Mouse (Mus musculus) monocyte, adult 2 months (primary cell): Measurements from ENCODE around the gene Tbck.

Experiments used
- DNase-seq, 2 experiments: peaks; one replicate each; pipeline ENCODE4 v3.0.0; 2022; ENCODE audit warnings: low spot score in 2 of 2, low read depth in 1 of 2

Tbck gene

DNA sequence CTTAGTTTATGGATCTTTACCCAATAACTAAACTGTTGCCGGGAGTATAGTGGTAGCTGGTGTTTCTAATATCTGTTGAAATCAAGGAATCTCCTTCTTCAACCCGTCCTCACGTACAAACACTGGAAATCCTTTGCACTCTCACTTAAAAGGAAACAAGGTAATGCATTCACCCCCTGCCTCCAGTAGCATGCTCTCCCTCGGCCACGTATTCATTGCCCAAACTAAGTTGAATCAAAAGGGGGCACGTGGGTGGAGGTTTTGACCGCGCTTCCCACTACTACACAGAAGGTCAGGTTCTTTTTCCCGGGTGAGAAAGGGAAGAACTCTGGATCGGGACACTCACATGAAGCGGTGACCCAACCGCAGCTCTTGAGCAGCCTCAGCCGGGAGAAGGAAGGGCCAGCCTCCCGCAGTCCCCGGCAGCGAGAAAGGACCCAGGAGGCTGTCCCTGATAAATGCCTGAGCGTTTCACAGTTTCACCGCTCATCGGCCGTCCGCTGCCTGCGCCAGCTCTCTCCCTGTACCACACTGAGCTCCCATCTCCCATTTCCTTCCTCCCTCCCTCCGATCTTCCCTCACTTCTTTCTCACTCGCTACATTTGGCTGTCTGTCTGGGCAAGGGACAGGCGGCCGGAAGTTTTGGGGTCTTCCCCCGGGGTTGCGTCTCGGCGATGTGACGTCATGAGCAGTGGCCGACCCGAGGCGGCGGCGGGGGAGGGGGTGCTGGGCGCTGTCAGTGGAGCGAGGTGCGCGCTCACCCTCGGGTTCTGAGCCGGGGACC, at the start of gene Tbck:
Gene Tbck (plus strand): TSS at position 698 of the 784 bp plus-strand sequence.
- peak; percentile 77 to 89 for DNase-seq

DNA sequence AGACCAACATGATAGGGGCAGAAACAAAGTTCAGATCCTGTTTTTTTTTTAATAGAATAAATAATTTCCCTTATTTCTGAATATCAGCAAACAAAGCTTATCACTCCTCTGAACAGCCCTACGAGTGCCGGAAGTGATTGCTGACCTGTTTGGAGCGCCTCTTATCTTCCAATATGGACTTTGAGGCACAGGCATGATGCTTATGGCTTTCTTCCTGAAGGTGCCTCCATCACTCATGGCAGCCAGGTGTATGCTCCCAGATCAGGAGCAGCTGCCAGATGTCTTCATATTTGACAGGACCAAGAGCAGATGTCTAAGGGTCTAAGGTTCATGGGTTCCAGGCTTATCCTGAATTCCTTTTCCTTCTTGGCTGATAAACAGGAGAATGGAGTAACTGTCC, 46.9 kb upstream of the Tbck start:
- no peak for DNase-seq

DNA sequence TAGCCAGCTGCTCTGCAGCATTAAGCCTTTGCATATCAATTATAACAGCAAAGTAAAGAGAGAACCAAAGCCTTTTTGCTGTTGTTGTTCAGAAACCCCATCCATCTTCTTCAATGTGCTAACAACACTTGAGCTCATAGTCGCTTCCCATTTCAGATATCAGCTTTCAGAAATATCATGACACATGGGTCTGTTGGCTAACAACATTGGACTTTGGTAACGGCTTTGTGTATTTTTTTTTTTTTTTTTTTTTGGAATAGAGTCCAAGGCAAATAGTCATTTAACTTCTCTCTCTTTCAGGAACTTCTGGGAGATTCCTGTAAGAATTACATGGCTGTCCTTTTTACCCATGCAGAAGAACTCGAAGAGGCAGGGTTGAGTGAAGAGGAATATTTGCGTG, 39.9 kb upstream of the Tbck start:
- no peak for DNase-seq

DNA sequence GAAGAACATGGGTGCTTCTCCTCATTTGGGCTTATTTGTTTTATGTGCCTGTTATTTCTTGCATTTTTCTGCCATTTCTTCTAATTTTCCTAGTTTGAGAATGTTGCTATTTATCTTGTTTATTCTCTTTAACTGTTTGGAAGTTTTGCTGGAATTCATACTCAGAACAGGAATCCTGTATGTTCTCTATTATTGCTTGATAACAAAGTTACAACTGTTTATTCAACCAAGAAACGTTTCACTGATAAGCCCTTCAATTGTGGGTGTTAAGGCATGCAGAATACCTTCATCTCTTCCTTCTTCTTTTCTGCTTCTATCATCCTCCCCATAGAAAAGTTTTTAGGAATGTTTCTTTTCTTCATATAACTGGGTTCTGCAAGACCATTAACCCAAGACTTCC, 37.1 kb upstream of the Tbck start:
- DNase-seq: no peak

DNA sequence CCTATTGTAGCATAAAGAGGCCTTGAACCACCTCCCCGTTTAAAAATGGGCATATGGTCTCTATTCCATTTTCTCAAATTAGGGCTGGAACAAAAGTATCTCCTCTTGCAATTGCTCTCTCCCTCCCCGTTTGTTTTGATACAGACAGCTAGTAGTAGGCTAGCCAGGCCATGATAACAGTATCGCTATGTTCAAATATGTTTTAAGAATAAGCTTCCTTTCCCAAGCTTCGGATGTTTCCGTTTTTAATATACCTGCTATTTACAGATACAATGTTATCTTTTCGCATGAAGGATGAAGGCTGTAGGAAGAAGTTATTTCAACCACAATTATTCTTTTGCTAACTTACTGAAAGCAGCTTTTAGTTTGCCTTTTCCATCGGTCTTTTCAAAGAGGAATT, 34.6 kb upstream of the Tbck start:
- DNase-seq: no peak

DNA sequence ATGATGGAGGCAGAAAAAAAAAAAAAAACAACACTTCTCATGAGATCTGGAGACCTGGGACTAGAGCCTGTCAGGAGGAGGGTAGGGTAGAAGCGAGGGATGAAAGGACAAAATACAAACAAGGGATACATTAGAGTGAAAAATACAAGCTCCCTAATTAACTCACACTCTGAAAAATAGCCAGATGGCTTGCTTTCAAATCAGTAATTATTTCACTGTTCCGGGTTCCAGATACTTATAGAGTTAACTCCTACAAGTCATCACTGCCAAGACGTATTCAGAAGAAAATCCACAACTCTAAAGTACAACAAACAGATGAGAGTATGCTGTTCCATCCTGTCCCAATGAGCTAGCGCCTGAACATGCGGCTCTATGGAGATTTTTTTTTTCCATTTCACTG, 33.8 kb upstream of the Tbck start:
- no peak for DNase-seq

DNA sequence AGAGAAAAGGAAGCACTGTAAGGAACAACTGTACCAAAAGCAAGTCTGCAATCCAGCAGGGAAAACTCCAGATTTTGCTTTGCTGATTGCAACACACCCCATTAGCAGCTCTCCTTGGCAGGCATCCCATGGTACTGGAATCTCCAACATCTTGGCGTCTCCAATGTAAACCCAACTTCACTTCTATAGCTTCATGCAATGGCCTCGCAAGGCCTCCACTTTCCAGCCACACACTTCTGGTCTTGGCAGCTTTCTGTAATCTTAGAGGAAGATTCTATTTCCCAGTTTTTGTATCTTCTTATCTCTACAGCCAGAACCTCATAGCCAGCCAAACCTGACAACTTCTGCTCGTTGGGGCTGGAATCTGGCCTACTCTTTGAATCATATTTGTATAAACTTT, 32.2 kb upstream of the Tbck start:
- DNase-seq: no peak

DNA sequence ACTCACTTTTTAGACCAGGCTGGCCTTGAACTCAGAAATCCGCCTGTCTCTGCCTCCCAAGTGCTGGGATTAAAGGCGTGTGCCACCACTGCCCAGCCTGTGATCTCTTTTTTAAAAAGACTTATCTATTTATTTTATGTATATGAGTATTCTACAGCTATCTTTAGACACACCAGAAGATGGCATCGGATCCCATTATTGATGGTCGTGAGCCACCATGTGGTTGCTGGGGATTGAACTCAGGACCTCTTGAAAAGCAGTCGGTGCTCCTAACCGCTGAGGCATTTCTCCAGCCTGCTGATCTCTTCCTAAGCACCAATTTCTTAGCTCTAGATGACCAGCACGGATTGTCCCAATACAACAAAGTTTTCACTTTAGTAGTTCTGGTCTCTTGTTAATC, 30.0 kb upstream of the Tbck start:
- no peak for DNase-seq

DNA sequence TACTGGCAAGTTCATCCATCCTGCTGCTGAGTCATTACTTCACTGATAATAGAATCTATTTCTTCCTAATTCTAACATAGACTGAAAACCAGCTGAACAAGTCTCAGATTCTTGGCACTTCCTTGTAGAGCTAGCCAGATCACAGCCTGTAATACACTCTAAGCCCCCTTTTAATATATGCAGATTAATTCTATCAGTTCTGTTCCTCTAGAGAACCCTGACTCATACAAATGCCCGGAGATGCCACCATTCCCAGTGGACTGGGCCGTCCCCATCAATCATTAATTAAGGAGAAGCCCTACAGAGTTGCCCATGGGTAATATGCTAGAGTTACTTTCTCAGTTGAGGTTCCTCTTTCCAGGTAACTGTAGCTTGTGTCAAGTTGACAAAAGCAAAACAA, 28.0 kb upstream of the Tbck start:
- DNase-seq: no peak

DNA sequence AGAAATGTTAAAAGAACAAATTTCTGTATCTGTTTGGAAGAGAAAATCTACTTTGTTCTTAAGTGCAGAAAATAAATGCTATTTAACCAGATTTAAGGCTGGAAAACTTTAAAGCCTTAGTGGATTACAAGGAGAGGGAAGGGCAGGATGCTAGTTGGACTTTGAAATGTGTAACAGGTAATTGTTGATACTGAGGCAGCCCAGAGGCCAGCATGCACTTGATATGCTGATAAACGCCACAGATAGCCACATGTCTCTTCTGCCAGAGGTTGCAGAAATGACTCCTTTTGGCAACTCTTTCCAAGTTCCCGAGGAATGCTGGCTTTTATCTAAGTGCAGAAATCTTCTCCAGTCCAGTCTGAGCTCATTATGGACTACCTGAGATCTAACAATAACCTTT, 6.5 kb upstream of the Tbck start:
- no peak for DNase-seq

DNA sequence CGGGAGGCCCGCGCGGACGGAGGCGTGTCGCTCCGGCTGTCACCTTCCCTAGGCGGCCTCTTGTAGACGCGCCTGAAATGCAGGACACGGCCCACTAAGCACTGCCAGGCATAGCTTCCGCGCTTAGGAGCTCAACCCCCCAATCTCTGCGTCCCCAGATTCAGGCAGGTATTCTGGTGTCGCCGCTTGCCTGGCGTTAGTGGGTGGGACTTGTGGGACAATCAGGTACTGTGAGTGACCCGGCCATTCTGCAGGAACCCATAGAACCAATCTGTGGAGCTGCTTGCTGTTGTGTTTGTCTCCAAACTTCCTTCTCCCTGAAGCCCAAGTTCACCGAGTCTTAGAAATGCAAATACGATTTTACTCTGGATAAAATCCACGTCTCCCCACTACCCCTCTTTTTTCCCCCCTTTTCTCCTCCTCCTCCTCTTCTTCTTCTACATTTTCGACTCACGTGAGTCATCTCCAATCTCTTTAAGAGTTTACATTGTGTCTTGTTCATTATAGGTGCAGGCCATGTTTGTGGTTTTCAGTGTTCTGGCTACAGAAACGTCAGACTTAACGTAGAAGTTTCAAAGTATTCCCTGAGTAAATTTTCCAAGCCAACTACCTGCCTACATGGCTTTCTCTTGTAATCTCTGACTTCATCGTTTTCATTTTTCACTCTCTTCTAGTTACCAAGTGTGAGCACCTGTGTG, 436 bp downstream of the Tbck start, which contains the start of gene Aimp1:
Gene Aimp1 (minus strand): TSS at position 140 of the 698 bp plus-strand sequence.
- DNase-seq: no peak

DNA sequence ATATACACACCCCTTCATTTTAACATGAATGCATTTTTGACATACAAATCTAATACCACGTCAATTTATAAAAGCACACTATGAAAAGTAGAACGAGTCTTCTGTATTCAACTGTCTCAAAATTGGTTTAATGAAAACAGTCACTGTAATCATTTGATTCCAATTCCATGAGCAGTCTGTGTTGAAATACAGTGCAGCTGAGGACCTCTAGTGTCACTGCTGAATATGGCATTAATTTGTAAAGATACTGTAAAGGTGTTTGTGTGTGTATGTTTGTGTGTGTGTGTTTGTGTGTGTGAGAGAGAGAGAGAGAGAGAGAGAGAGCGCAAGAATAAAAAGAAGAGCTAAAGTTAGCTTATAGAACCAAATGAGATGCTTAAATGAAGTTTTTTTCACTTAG, 17.4 kb downstream of the Tbck start:
- DNase-seq: no peak

DNA sequence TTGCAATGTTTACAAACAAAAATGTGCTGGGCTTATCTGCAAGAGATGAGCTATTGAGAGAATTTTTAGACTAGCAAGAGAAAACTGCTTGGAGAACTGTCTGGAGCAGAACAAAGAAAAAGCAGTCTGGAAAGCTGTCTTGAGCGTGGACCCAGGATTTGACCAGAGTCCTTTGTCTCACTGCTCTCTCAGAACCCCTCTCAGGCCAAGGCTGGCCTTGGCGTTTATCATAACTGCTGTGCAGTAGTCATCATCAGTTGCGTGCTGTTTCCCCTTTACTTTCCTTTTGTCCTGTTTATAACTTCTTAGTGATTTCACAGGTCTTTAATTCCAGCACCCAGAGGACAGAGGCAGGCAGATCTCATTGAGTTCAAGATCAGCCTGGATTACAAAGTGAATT, 20.3 kb downstream of the Tbck start:
- no peak for DNase-seq

DNA sequence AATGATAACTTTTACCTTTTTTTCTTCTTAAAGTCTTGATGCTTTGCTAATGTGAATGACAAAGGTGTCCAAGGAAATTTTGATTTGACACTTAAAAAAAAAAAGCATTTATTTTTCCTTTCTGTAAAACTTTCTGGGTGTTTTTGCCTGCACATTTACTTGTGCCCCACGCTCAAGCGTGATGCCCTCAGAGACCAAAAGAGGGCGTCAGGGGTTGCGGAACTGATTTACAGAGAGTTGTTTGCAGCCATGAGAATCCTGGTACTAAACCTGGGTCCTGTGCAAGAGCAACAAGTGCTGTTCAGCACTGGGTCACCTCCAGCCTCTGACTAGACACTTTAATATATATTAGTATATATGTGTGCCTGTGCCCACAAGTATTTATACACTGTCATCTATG, 23.0 kb downstream of the Tbck start:
- no peak for DNase-seq

DNA sequence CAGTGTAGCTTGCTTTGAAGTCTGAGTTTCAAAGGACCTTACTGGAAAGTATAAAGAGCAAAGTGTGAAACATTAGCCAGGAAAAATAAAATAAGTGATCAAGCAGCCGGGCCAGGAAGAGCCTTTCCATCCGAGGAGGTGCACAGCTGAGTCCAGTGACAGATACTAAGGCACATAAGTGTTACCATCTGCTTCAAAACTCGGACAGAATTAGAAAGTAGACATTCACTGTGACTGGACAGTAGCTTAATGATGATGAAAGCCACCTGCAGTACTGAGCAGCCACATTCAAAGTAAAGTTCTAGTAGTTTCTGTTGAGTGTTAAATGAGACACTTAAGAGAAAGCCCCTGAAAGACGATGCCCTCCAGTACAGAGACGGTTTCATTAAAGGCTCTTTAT, 30.0 kb downstream of the Tbck start:
- no peak for DNase-seq

DNA sequence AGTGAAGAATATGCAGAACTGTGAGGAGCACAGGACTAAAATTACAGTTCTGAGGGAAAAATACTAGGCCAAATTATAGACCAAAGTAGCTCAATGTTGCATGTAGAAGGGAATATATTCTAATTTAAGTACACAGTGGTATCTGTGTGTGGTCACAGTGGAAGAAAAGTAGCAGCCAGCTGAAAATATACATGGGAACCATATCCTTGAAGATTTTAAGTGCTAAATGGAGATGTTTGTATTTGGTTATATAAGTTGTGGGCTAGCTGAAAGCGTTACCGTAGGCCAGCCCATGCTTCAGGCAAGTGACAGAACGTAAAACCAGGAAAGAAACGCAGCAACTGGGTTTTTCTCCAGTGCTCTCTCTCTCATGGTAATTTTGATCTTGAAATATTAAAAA, 33.4 kb downstream of the Tbck start:
- DNase-seq: no peak

DNA sequence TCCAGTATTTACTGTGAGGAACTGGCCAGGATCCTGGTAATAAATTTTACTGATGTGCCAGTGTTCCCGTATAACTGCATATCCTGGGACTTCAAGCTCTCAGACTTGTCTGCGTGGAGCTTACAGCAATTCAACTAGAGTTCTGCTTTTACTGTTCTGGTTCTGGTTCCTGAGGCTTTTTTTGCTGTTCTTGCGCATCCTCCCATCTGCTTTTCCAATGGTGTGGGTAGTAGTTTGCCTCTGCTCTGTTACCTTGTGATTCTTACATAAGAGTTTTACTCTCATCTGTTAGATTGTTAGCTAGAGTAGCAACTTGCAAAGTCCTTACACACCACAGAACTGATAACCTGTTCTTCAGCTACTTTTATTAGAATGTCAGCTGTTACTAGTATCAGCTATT, 40.4 kb downstream of the Tbck start:
- no peak for DNase-seq

DNA sequence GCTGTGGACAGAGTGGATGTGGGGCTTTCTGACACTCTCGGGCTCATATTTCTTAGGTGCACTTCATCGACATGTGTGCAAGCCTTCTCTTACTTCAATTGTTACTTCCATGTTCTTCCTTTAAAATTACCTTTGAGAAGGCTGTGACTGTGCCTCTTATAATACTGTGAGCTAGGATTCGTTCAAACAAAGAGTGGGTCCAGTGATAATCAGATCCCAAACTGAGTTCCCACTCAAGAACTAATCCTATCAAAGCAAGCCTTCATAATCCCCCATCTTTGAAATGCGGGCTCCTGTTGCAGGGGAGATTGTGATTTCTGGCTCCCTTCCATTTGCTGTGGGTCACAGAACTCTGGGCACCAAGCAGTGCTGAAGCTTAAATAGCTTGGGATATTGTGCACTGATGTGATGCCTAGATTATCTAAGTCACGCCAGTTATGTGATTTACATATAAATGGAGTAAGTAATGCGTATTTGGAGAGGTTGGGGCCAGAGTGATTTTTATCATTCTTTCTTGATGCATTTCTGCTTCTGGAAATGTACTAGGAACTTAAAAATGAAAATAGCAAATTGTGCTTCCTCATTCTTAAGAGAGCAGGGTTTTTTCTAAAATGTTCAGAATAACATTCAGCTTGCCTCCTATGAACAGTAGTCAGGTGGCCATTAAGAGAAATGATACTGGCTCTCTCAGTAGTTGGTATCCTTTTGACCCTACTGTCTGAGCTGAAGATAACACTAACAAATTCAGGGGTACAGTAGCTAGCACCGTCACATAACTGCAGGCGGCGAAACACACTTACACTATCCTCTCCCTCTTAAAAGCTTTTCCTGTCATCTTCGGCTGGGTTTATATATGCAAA, 60.6 kb downstream of the Tbck start:
- DNase-seq: no peak

DNA sequence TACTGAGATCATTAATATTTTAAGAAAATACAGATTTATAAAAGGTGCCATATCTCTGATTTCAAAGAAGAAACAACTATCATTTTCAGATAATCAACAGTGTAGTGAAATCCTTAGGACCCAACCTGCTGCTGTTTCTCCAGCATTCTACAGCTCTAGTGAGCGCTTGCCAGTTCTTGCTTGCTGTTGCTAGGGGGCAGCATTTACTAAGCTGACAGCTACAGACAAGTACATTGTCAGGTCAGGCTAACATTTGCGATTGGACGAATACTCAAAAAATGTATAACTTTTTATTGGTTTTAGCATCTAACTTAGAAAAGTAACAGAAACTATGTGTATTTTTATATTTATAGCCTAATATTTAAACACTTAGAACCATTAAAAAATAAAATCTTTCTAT, 63.1 kb downstream of the Tbck start:
- DNase-seq: no peak

DNA sequence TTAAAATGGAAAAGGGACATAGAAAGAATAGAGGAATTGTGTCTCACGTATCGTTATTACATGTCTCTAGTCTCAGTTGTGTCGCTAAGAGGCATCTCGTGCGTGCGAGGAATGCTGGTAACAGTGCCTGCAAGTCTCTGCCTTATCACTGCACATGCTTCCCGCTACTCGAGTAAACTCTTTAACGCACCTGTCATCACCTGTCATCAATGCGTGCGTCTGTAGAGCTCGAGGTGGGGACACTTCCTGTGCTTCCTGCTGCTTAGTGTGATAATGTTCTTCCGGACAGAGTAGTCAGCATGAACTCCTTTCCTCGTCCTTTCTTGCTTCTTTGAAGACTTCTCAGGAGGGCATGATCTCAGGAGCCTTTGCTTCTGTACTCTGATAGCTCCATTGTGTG, 63.8 kb downstream of the Tbck start:
- DNase-seq: no peak

DNA sequence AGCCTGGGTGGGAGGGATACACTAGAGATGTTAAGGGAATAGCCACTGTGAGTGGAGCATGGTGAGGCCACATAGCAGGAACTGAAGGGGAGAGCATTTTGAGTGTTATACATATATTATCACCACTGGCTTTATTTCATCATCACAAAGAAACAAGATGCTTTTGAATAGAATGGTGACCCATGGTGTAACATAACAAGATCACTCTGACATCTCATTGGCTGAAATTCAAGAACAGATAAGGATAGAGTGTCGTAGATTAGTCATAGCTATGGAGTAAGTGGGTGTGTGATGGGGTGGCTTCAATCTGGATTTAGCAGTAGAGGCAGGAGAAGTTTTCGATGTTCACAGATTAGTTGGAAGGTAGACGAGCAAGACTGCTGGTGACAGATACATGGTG, 64.8 kb downstream of the Tbck start:
- DNase-seq: no peak

DNA sequence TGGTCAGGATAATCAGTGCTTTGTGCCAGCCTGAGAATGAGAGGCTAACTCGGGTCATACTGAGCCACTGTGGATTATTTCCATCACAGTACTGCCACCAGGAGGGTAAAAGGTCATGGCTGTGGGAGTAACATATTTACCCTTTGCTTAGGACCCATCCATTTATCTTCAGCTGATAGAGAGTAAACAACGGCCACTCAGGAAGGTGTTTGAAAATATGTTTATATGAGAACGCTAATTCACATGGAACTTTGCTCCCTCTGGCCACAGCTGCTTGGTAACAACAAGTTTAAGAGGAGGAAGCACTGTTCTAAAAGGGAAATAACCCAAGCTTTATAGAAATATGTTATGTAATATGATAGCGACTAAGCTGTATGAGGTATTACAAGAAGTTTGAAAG, 68.8 kb downstream of the Tbck start:
- DNase-seq: no peak
